Mouse (Mus musculus): ENCODE results near the gene Olfr535. TPM values are rescaled to one million over a fixed set of nuclear protein-coding genes. Genes with fewer than 3 reads are reported as not detected.

Gene Olfr535
- total RNA-seq (2023): not detected

GRCm38 (mm10) chr7:140483916-140484315 is at the start of gene Olfr535:
Olfr535 (plus strand) TSS chr7:140484216.

GRCm38 (mm10) chr7:140463070-140463469 is 20.9 kb upstream of the Olfr535 start, which contains the start of gene Olfr533:
Olfr533 (plus strand) TSS chr7:140463370.

GRCm38 (mm10) chr7:140507346-140508021 is 23.5 kb downstream of the Olfr535 start, which contains the start of gene Olfr536:
Olfr536 (minus strand) TSS chr7:140507396.

Other genes starting within 250 kb of the Olfr535 start
- 0.38 TPM for gene 5830411N06Rik, start 236.9 kb upstream of the Olfr535 start, total RNA-seq (2023)
- not detected for gene Olfr525, start 163.4 kb upstream of the Olfr535 start, total RNA-seq (2023)
- gene Olfr527, start 150.2 kb upstream of the Olfr535 start, total RNA-seq (2023): not detected
- not detected for gene Olfr60, start 122.5 kb upstream of the Olfr535 start, total RNA-seq (2023)
- not detected for gene Olfr530, start 107.9 kb upstream of the Olfr535 start, total RNA-seq (2023)
- not detected for gene Olfr531, start 81.3 kb upstream of the Olfr535 start, total RNA-seq (2023)
- not detected for gene Olfr532, start 62.6 kb upstream of the Olfr535 start, total RNA-seq (2023)
- gene Olfr533, start 20.8 kb upstream of the Olfr535 start, total RNA-seq (2023): not detected
- gene Olfr536, start 23.2 kb downstream of the Olfr535 start, total RNA-seq (2023): not detected
- gene Olfr538, start 83.7 kb downstream of the Olfr535 start, total RNA-seq (2023): not detected
- not detected for gene Olfr46, start 117.1 kb downstream of the Olfr535 start, total RNA-seq (2023)
- gene Olfr61, start 144.8 kb downstream of the Olfr535 start, total RNA-seq (2023): not detected
- not detected for gene Olfr53, start 162.2 kb downstream of the Olfr535 start, total RNA-seq (2023)
- not detected for gene Olfr539, start 175.7 kb downstream of the Olfr535 start, total RNA-seq (2023)
- not detected for gene Olfr45, start 197.7 kb downstream of the Olfr535 start, total RNA-seq (2023)
- not detected for gene Olfr541, start 213.1 kb downstream of the Olfr535 start, total RNA-seq (2023)

Data from CD4-positive naive resting alpha-beta T cell, adult 57 days (primary cell).